Mouse (Mus musculus) ES-E14 (cell line): ENCODE results near the gene Pradc1. TPM values are rescaled to one million over a fixed set of nuclear protein-coding genes. Genes with fewer than 3 reads are reported as not detected.

Experiments
- DNase-seq: peaks from one replicate; pipeline ENCODE4 v3.0.0-alpha.2; 2013; ENCODE audit warnings: low read depth, low spot score
- H3K27ac ChIP-seq: 2 replicates; pipeline ENCODE4 v1.5.1; 2012; ENCODE audit warnings: low read depth, mild to moderate bottlenecking, low read length, moderate library complexity, mixed read lengths; ENCODE audit not compliant: poor library complexity, insufficient read depth, severe bottlenecking
- H3K36me3 ChIP-seq: 2 replicates; pipeline ENCODE4 v1.6.1; 2012; ENCODE audit warnings: mild to moderate bottlenecking, low read length, moderate library complexity, mixed read lengths; ENCODE audit not compliant: control insufficient read depth, poor library complexity, insufficient read depth, severe bottlenecking
- H3K4me1 ChIP-seq, 2 experiments: fragments of 150-350 bp in 1 of 2; sonication (generic) in 1 of 2; 2 replicates each; pipeline ENCODE4 v1.6.1; 2012; ENCODE audit warnings: low read length in 2 of 2, mild to moderate bottlenecking in 1 of 2, mixed read lengths in 1 of 2; ENCODE audit not compliant: control insufficient read depth in 2 of 2, insufficient read depth in 2 of 2, poor library complexity in 1 of 2
- H3K4me3 ChIP-seq, 2 experiments: fragments of 150-350 bp in 1 of 2; sonication (generic) in 1 of 2; 2 replicates each; pipeline ENCODE4 v1.5.1; 2012; ENCODE audit warnings: low read length in 2 of 2, low read depth in 1 of 2, mild to moderate bottlenecking in 1 of 2, mixed read lengths in 1 of 2; ENCODE audit not compliant: insufficient read depth in 1 of 2, poor library complexity in 1 of 2, severe bottlenecking in 1 of 2
- H3K9ac ChIP-seq: 2 replicates; pipeline ENCODE4 v1.6.1; 2012; ENCODE audit warnings: low read depth, mild to moderate bottlenecking, low read length, mixed read lengths; ENCODE audit not compliant: poor library complexity, insufficient read depth, severe bottlenecking
- H3K9me3 ChIP-seq: fragments of 150-350 bp; sonication (generic); 2 replicates; pipeline ENCODE4 v1.6.1; 2012; ENCODE audit warnings: low read depth, mild to moderate bottlenecking, low read length; ENCODE audit not compliant: control insufficient read depth, insufficient read depth
- CHD2 ChIP-seq: IDR thresholded peaks from 2 replicates; pipeline ENCODE4 v1.6.1; 2014; ENCODE audit warnings: mild to moderate bottlenecking, low read depth, low read length, inconsistent platforms
- HCFC1 ChIP-seq: IDR thresholded peaks from 2 replicates; pipeline ENCODE4 v1.6.1; 2012; ENCODE audit warnings: low read length, inconsistent platforms, borderline replicate concordance; ENCODE audit not compliant: insufficient read depth
- MAFK ChIP-seq: IDR thresholded peaks from 2 replicates; pipeline ENCODE4 v1.6.1; 2014; ENCODE audit warnings: mild to moderate bottlenecking, low read depth, low read length, inconsistent platforms; ENCODE audit not compliant: insufficient read depth
- ZC3H11A ChIP-seq: IDR thresholded peaks from 2 replicates; pipeline ENCODE4 v1.6.1; 2012; ENCODE audit warnings: low read depth, mild to moderate bottlenecking, inconsistent platforms, low read length, borderline replicate concordance
- ZNF384 ChIP-seq: IDR thresholded peaks from 2 replicates; pipeline ENCODE4 v1.6.1; 2012; ENCODE audit warnings: low read depth, low read length, inconsistent platforms
- in situ Hi-C, 2 experiments: fragments of 600-800 bp; cut with MboI; formaldehyde crosslinking; loops; one replicate each; pipeline ENCODE4 v1.15.1; 2025; ENCODE audit warnings: low sequenced_read_pairs in 2 of 2, inconsistent platforms in 1 of 2; ENCODE audit not compliant: unreplicated experiment in 2 of 2
- total RNA-seq: library from RNA; depleted of rRNA; stranded (reverse); fragments of 300-350 nt; gene quantifications from 2 replicates; pipeline ENCODE4 v1.2.3, GENCODE M21; 2012

Gene Pradc1
- total RNA-seq, 1 experiment, result 23.4 TPM

- Histone ChIP-seq H3K36me3 (no peaks in the 10 kb centered on the region), H3K4me3 (no peak overlapping the region), H3K4me1 (peaks cover 0 to 9% of the 10 kb centered on the region in 2 experiments; a peak in 2 of 4 replicates), H3K9me3 (no peaks in the 10 kb centered on the region), H3K9ac (peak overlapping the region; percentile 36; the same call in 1 of the 2 replicates), H3K27ac (no peak overlapping the region)
- in situ Hi-C loops, result no loop called here
- DNase-seq, result no peak
- TF ChIP-seq MAFK (no peak), ZC3H11A (no peak), ZNF384 (no peak), CHD2 (no peak), HCFC1 (no peak)
Measured at GRCm38 (mm10) chr6:85490252-85490651, 38.5 kb upstream of the Pradc1 start.

GRCm38 (mm10) chr6:85489717-85490116 is 37.9 kb upstream of the Pradc1 start:
- Histone ChIP-seq H3K36me3 (no peaks in the 10 kb centered on the region), H3K9ac (peak overlapping the region; percentile 36; the same call in 1 of the 2 replicates), H3K9me3 (no peaks in the 10 kb centered on the region), H3K27ac (no peak overlapping the region), H3K4me1 (peaks cover 0 to 9% of the 10 kb centered on the region in 2 experiments; a peak in 2 of 4 replicates), H3K4me3 (peak overlapping the region; percentile 16 to 36; a peak in 3 of 4 replicates)
- no peak for DNase-seq
- in situ Hi-C loops, result no loop called here
- TF ChIP-seq CHD2 (no peak), ZNF384 (no peak), HCFC1 (no peak), ZC3H11A (no peak), MAFK (no peak)

- Histone ChIP-seq H3K9ac (no peak overlapping the region), H3K27ac (no peak overlapping the region), H3K36me3 (no peaks in the 10 kb centered on the region), H3K9me3 (no peaks in the 10 kb centered on the region), H3K4me3 (no peak overlapping the region), H3K4me1 (peaks cover 0 to 9% of the 10 kb centered on the region in 2 experiments; a peak in 2 of 4 replicates)
- DNase-seq, result no peak
- in situ Hi-C loops, result no loop called here
- no peak for TF ChIP-seq ZNF384
- TF ChIP-seq MAFK, result no peak
- no peak for TF ChIP-seq ZC3H11A
- TF ChIP-seq CHD2, result no peak
- TF ChIP-seq HCFC1, result no peak
Measured at GRCm38 (mm10) chr6:85488510-85488909, 36.7 kb upstream of the Pradc1 start.

- TF ChIP-seq CHD2 (no peak), MAFK (no peak), ZNF384 (no peak), ZC3H11A (no peak), HCFC1 (no peak)
- Histone ChIP-seq H3K36me3 (no peaks in the 10 kb centered on the region), H3K27ac (no peak overlapping the region), H3K9me3 (no peaks in the 10 kb centered on the region), H3K9ac (no peak overlapping the region), H3K4me3 (no peak overlapping the region), H3K4me1 (peaks cover 0 to 9% of the 10 kb centered on the region in 2 experiments; a peak in 2 of 4 replicates)
- no peak for DNase-seq
- in situ Hi-C loops, result no loop called here
Measured at GRCm38 (mm10) chr6:85485738-85486137, 34.0 kb upstream of the Pradc1 start.
